Mouse (Mus musculus): Measurements from ENCODE around the gene Zfp870. TPM values are rescaled to one million over a fixed set of nuclear protein-coding genes. Genes with fewer than 3 reads are reported as not detected.

The Zfp870 gene
- polyA plus RNA-seq, 1 experiment = 0.99 TPM

DNA sequence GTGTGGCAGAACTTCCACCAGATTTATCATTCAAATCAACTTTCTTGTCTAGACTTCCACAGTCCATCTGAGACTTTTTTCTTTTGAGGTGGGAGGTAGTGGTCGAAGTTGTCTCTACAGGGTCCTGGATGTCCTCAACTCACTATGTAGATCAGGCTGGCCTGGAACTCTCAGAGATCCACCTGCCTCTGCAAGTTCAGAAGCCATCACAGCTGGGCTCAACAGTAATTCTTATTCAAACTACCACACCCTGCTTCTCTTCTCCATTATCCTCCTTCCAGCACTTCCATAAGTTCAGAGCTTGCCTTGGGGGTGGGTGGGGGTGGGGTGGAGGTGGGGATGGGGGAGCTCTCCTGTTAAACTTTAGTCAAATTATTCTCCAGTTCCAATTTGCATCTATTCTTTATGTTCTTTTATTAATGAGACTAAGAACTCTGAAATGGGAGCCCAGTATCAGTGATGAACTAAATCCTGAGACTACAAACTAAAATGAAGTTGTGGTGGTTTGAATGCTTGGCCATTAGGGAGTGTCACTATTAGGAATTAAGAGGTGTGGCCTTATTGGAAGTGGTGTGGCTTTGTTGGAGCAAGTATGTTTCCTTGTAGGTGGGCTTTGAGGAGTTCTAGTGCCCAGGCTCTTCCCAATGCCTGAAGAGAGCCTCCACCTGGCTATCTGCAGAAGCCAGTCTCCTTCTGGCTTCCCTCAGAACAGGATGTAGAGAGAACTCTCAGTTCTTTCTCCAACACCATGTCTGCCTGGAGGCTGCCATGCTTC is 10.5 kb upstream of the Zfp870 start:
- Histone ChIP-seq H3K27me3 (ENCODE audit: control insufficient read depth, insufficient read depth, insufficient read length) (peaks cover 2% of the 10 kb centered on the region), H3K79me2 (ENCODE audit: control insufficient read depth, insufficient read depth) (no peaks in the 10 kb centered on the region), H3K79me3 (ENCODE audit: low read depth) (no peaks in the 10 kb centered on the region), H3K4me3 (ENCODE audit: insufficient read depth, poor library complexity, severe bottlenecking) (no peak overlapping the region), H3K36me3 (ENCODE audit: control insufficient read depth, insufficient read depth) (no peaks in the 10 kb centered on the region), H3ac (ENCODE audit: control insufficient read depth, insufficient read length, low read depth) (no peak overlapping the region)
- TF ChIP-seq CTCF (IDR thresholded peaks at IDR 0.05; ENCODE audit: control insufficient read depth, insufficient read depth, insufficient read length) = no peak
- no peak for TF ChIP-seq MYOG (IDR thresholded peaks at IDR 0.05; ENCODE audit: control insufficient read depth, extremely low read depth, insufficient read length)
- no peak for TF ChIP-seq CEBPB (IDR thresholded peaks at IDR 0.05; ENCODE audit: low read depth)
- TF ChIP-seq MYOD1 (IDR thresholded peaks at IDR 0.05; ENCODE audit: control insufficient read depth, insufficient read length, low read depth) = no peak
- TF ChIP-seq MAX (IDR thresholded peaks at IDR 0.05) = no peak
- no peak for TF ChIP-seq USF1 (IDR thresholded peaks at IDR 0.05; ENCODE audit: low read depth)
- TF ChIP-seq FOSL1 (IDR thresholded peaks at IDR 0.05; ENCODE audit: insufficient read depth, low read length, poor library complexity, severe bottlenecking) = no peak

DNA sequence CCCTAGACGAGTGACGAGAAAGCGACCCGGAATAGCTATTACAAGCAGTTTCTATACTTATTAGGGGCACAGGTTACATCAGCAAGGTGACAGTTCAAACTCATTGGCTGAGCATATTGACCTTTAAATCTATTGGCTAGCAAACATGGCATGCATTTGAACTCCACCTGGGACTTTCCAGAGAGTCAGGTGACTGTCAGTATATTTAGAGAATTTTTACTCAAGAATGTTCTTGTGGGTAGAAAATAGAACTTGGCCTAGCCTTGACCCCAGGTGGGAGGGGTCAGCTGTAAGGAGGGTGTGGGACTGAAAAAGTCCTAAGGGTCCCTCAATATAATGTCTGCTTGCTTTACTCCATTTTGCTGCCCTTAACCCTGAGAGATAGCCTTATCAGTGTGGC is 4.0 kb upstream of the Zfp870 start:
- no peak overlapping the region for H3ac ChIP-seq (ENCODE audit: control insufficient read depth, insufficient read length, low read depth)
- no peak overlapping the region for H3K4me3 ChIP-seq (ENCODE audit: insufficient read depth, poor library complexity, severe bottlenecking)
- H3K79me3 ChIP-seq (ENCODE audit: low read depth) = peaks cover 3% of the 10 kb centered on the region
- H3K79me2 ChIP-seq (ENCODE audit: control insufficient read depth, insufficient read depth) = peaks cover 9% of the 10 kb centered on the region
- peaks cover 6% of the 10 kb centered on the region for H3K27me3 ChIP-seq (ENCODE audit: control insufficient read depth, insufficient read depth, insufficient read length)
- H3K36me3 ChIP-seq (ENCODE audit: control insufficient read depth, insufficient read depth) = no peaks in the 10 kb centered on the region
- TF ChIP-seq MYOD1 (IDR thresholded peaks at IDR 0.05; ENCODE audit: control insufficient read depth, insufficient read length, low read depth) (no peak), MAX (IDR thresholded peaks at IDR 0.05) (no peak), MYOG (IDR thresholded peaks at IDR 0.05; ENCODE audit: control insufficient read depth, extremely low read depth, insufficient read length) (no peak), CEBPB (IDR thresholded peaks at IDR 0.05; ENCODE audit: low read depth) (no peak), CTCF (IDR thresholded peaks at IDR 0.05; ENCODE audit: control insufficient read depth, insufficient read depth, insufficient read length) (no peak), FOSL1 (IDR thresholded peaks at IDR 0.05; ENCODE audit: insufficient read depth, low read length, poor library complexity, severe bottlenecking) (no peak), USF1 (IDR thresholded peaks at IDR 0.05; ENCODE audit: low read depth) (no peak)

DNA sequence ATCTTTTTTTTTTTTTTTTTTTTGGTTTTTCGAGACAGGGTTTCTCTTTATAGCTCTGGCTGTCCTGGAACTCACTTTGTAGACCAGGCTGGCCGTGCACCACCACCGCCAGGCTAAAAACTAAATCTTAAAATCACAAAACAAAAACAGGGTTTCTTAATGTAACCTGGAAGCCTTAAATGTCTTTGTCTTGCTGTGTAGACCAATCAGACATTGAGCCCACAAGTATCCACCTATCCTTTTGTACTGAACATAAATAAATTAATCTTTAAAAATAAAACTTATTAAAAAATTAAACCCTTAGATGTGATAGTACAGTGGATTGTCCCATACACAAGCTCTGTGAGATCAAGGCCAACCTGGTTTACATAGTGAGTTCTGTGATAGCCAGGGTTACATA is 2.5 kb upstream of the Zfp870 start:
- Histone ChIP-seq H3K79me2 (ENCODE audit: control insufficient read depth, insufficient read depth) (peaks cover 15% of the 10 kb centered on the region), H3K4me3 (ENCODE audit: insufficient read depth, poor library complexity, severe bottlenecking) (no peak overlapping the region), H3ac (ENCODE audit: control insufficient read depth, insufficient read length, low read depth) (no peak overlapping the region), H3K27me3 (ENCODE audit: control insufficient read depth, insufficient read depth, insufficient read length) (peaks cover 6% of the 10 kb centered on the region), H3K36me3 (ENCODE audit: control insufficient read depth, insufficient read depth) (no peaks in the 10 kb centered on the region), H3K79me3 (ENCODE audit: low read depth) (peaks cover 5% of the 10 kb centered on the region)
- TF ChIP-seq MYOD1 (IDR thresholded peaks at IDR 0.05; ENCODE audit: control insufficient read depth, insufficient read length, low read depth) (no peak), USF1 (IDR thresholded peaks at IDR 0.05; ENCODE audit: low read depth) (no peak), MYOG (IDR thresholded peaks at IDR 0.05; ENCODE audit: control insufficient read depth, extremely low read depth, insufficient read length) (no peak), FOSL1 (IDR thresholded peaks at IDR 0.05; ENCODE audit: insufficient read depth, low read length, poor library complexity, severe bottlenecking) (no peak)

DNA sequence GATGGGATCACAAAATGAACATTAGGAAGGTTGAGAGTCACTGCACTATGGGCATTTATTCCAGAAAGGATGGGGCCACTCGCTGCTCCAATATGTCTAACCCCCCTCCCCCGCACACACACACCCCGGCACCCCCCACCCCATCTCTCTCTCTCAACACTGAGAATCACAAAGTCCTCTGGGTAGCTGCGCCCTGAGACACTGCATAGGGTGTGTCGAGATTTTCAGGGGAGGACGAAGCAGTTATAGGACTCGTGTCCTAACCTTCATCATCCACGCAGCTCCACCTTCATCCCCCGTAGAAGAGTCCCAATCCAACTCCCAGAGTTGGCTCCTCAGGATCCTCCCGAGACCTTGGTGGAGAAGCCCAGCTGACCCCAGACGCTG is 597 bp downstream of the Zfp870 start:
- no peaks in the 10 kb centered on the region for H3K27me3 ChIP-seq (ENCODE audit: control insufficient read depth, insufficient read depth, insufficient read length)

DNA sequence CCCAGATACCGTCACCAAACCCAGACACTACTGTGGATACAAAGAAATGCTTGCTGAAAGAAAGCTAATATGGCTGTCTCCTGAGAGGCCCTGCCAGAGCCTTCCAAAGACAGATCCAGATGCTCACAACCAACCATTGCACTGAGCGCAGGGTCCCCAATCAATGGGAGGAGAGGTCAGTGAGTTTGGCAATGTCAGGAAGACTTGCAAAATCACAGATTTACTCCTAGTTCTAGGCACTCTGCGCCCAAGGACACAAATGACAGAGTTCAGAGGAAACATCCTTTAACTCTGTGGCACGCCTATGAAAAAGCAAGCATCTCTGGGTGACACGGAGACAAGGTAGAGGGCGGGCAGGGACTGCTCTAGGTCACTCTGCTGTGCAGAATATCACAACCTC is 1.8 kb downstream of the Zfp870 start:
- Histone ChIP-seq H3K4me3 (ENCODE audit: insufficient read depth, poor library complexity, severe bottlenecking) (no peak overlapping the region), H3K79me3 (ENCODE audit: low read depth) (peaks cover 5% of the 10 kb centered on the region), H3K27me3 (ENCODE audit: control insufficient read depth, insufficient read depth, insufficient read length) (no peaks in the 10 kb centered on the region), H3K79me2 (ENCODE audit: control insufficient read depth, insufficient read depth) (peaks cover 15% of the 10 kb centered on the region), H3ac (ENCODE audit: control insufficient read depth, insufficient read length, low read depth) (no peak overlapping the region), H3K36me3 (ENCODE audit: control insufficient read depth, insufficient read depth) (no peaks in the 10 kb centered on the region)
- TF ChIP-seq USF1 (IDR thresholded peaks at IDR 0.05; ENCODE audit: low read depth) (no peak), MAX (IDR thresholded peaks at IDR 0.05) (no peak), MYOG (IDR thresholded peaks at IDR 0.05; ENCODE audit: control insufficient read depth, extremely low read depth, insufficient read length) (no peak), MYOD1 (IDR thresholded peaks at IDR 0.05; ENCODE audit: control insufficient read depth, insufficient read length, low read depth) (no peak), FOSL1 (IDR thresholded peaks at IDR 0.05; ENCODE audit: insufficient read depth, low read length, poor library complexity, severe bottlenecking) (no peak), CTCF (IDR thresholded peaks at IDR 0.05; ENCODE audit: control insufficient read depth, insufficient read depth, insufficient read length) (no peak), CEBPB (IDR thresholded peaks at IDR 0.05; ENCODE audit: low read depth) (no peak)

More for the DNA sequence above, 597 bp downstream of the Zfp870 start:
- H3K79me2 ChIP-seq (ENCODE audit: control insufficient read depth, insufficient read depth) = peaks cover 15% of the 10 kb centered on the region
- H3K79me3 ChIP-seq (ENCODE audit: low read depth) = peaks cover 5% of the 10 kb centered on the region
- TF ChIP-seq FOSL1 (IDR thresholded peaks at IDR 0.05; ENCODE audit: insufficient read depth, low read length, poor library complexity, severe bottlenecking) (no peak), CEBPB (IDR thresholded peaks at IDR 0.05; ENCODE audit: low read depth) (no peak), MAX (IDR thresholded peaks at IDR 0.05) (no peak), MYOG (IDR thresholded peaks at IDR 0.05; ENCODE audit: control insufficient read depth, extremely low read depth, insufficient read length) (no peak), MYOD1 (IDR thresholded peaks at IDR 0.05; ENCODE audit: control insufficient read depth, insufficient read length, low read depth) (no peak), USF1 (IDR thresholded peaks at IDR 0.05; ENCODE audit: low read depth) (no peak), CTCF (IDR thresholded peaks at IDR 0.05; ENCODE audit: control insufficient read depth, insufficient read depth, insufficient read length) (no peak)
- H3K4me3 ChIP-seq (ENCODE audit: insufficient read depth, poor library complexity, severe bottlenecking) = peak overlapping the region; percentile 53
- no peaks in the 10 kb centered on the region for H3K36me3 ChIP-seq (ENCODE audit: control insufficient read depth, insufficient read depth)
- peak overlapping the region; percentile 78 for H3ac ChIP-seq (ENCODE audit: control insufficient read depth, insufficient read length, low read depth)
